Mouse (Mus musculus): ENCODE results near the gene Slco4c1. TPM values are rescaled to one million over a fixed set of nuclear protein-coding genes. Genes with fewer than 3 reads are reported as not detected.

Gene Slco4c1
- total RNA-seq, 2 experiments from 2014 or later = not detected

GRCm38 (mm10) chr1:96768264-96768663 lies 103.7 kb downstream of the Slco4c1 start:
- DNase-seq = no peak

- DNase-seq = no peak
Observed at GRCm38 (mm10) chr1:96766535-96766934, 105.4 kb downstream of the Slco4c1 start.

Measured in heart, postnatal 4 days (tissue).